Mouse (Mus musculus): Measurements from ENCODE around the gene Ggn. TPM values are rescaled to one million over a fixed set of nuclear protein-coding genes. Genes with fewer than 3 reads are reported as not detected.
"Not testable (repeated sequence)": the region's sequence is repeated elsewhere in the genome, so short reads cannot be mapped to it uniquely, and the experiment has no call there.

Gene Ggn
- polyA plus RNA-seq, 2 experiments, result 0.03 TPM; not detected in 1

DNA sequence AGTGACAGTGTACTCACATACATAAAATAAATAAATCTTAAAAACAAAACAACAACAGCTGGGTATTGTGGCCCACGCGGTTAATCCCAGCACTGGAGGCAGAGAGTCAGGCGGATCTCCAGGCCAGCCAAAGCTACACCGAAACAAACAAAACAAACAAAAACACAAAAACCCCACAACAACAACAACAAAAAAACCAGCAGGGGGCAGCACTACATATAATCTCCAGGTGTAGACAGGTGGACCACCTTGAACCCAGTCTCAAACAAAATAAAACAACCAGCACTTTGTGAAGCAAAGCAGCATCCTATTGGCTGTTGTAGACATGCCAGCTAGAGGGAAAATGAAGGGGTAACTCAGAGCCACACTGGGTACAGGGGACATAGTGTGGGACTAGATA lies 8.1 kb downstream of the Ggn start:
- ATAC-seq (ENCODE audit: insufficient read depth) (no peak), DNase-seq (ENCODE audit: low read depth in 3 of 3, low spot score in 3 of 3) (no peak)
- peaks cover 13% of the 10 kb centered on the region in 2 experiments for H3K4me1 ChIP-seq (replicated peaks; ENCODE audit: control insufficient read depth in 2 of 2, insufficient read depth in 2 of 2, low read length in 1 of 2)
- no peak overlapping the region for H3K9ac ChIP-seq (replicated peaks)
- no peaks in the 10 kb centered on the region for H3K9me3 ChIP-seq (ENCODE audit: control insufficient read depth, low read length)
- no peak overlapping the region; the same call in 1 of the 2 replicates for H3K4me2 ChIP-seq (ENCODE audit: low read depth)
- H3K4me3 ChIP-seq (ENCODE audit: insufficient read depth in 1 of 2, low read depth in 2 of 2, low read length in 2 of 2), result no peak overlapping the region
- H3K27me3 ChIP-seq (ENCODE audit: control insufficient read depth, insufficient read depth, low read length), result peaks cover 1% of the 10 kb centered on the region
- H3K27ac ChIP-seq, result no peak overlapping the region
- peaks cover 24% of the 10 kb centered on the region for H3K36me3 ChIP-seq (replicated peaks; ENCODE audit: control insufficient read depth, insufficient read depth, low read depth)
- WGBS (ENCODE audit: insufficient replicate concordance), result 81% methylated on average over 4 of the region's 4 CpGs
- TF ChIP-seq CTCF (IDR thresholded peaks at IDR 0.05; ENCODE audit: low read depth) (peak; percentile 35; the same call in 1 of the 2 replicates), EP300 (IDR thresholded peaks at IDR 0.05; ENCODE audit: low read depth) (no peak)

- peak overlapping the region; percentile 89 to 100 for H3K4me3 ChIP-seq (ENCODE audit: insufficient read depth in 1 of 2, low read depth in 2 of 2, low read length in 2 of 2)
- WGBS (ENCODE audit: insufficient replicate concordance), result 17% methylated on average over 7 of the region's 7 CpGs
- no peak for TF ChIP-seq EP300 (IDR thresholded peaks at IDR 0.05; ENCODE audit: low read depth)
- TF ChIP-seq CTCF (IDR thresholded peaks at IDR 0.05; ENCODE audit: low read depth), result no peak
- DNase-seq (ENCODE audit: low read depth in 3 of 3, low spot score in 3 of 3), result peak in 1 of 3 experiments; percentile 46
- peaks cover 20% of the 10 kb centered on the region for H3K36me3 ChIP-seq (replicated peaks; ENCODE audit: control insufficient read depth, insufficient read depth, low read depth)
- H3K9me3 ChIP-seq (ENCODE audit: control insufficient read depth, low read length), result no peaks in the 10 kb centered on the region
- H3K4me1 ChIP-seq (replicated peaks; ENCODE audit: control insufficient read depth in 2 of 2, insufficient read depth in 2 of 2, low read length in 1 of 2), result peaks cover 13% of the 10 kb centered on the region in 2 experiments
- H3K27me3 ChIP-seq (ENCODE audit: control insufficient read depth, insufficient read depth, low read length), result no peaks in the 10 kb centered on the region
- no peak for ATAC-seq (ENCODE audit: insufficient read depth)
- no peak overlapping the region; the same call in 1 of the 2 replicates for H3K27ac ChIP-seq
- peak overlapping the region; percentile 96 for H3K4me2 ChIP-seq (ENCODE audit: low read depth)
- H3K9ac ChIP-seq (replicated peaks), result peak overlapping the region; percentile 90
These were observed 9.3 kb downstream of the Ggn start for GRCm38 (mm10) chr7:29179323-29179722.

GRCm38 (mm10) chr7:29180077-29180853 lies 10.3 kb downstream of the Ggn start, which contains the start of gene Psmd8:
Psmd8 (minus strand) TSS chr7:29180701.
- peaks cover 16% of the 10 kb centered on the region for H3K36me3 ChIP-seq (replicated peaks; ENCODE audit: control insufficient read depth, insufficient read depth, low read depth)
- H3K27ac ChIP-seq, result peak within 1 kb of the TSS; percentile 40
- H3K27me3 ChIP-seq (ENCODE audit: control insufficient read depth, insufficient read depth, low read length), result no peaks in the 10 kb centered on the region
- peak; percentile 92 to 93 (median 92) for DNase-seq (ENCODE audit: low read depth in 3 of 3, low spot score in 3 of 3)
- WGBS (ENCODE audit: insufficient replicate concordance), result under 1% methylated on average over 62 of the region's 62 CpGs
- no peaks in the 10 kb centered on the region for H3K9me3 ChIP-seq (ENCODE audit: control insufficient read depth, low read length)
- TF ChIP-seq CTCF (IDR thresholded peaks at IDR 0.05; ENCODE audit: low read depth), result peak; percentile 50
- TF ChIP-seq EP300 (IDR thresholded peaks at IDR 0.05; ENCODE audit: low read depth), result no peak
- peak within 1 kb of the TSS; percentile 89 to 100 for H3K4me3 ChIP-seq (ENCODE audit: insufficient read depth in 1 of 2, low read depth in 2 of 2, low read length in 2 of 2)
- H3K4me2 ChIP-seq (ENCODE audit: low read depth), result peak within 1 kb of the TSS; percentile 96
- H3K9ac ChIP-seq (replicated peaks), result peak within 1 kb of the TSS; percentile 90
- peaks cover 13% of the 10 kb centered on the region in 2 experiments for H3K4me1 ChIP-seq (replicated peaks; ENCODE audit: control insufficient read depth in 2 of 2, insufficient read depth in 2 of 2, low read length in 1 of 2)
- ATAC-seq (ENCODE audit: insufficient read depth), result peak; percentile 91

GRCm38 (mm10) chr7:29180854-29181236 lies 10.8 kb downstream of the Ggn start:
- TF ChIP-seq CTCF (IDR thresholded peaks at IDR 0.05; ENCODE audit: low read depth) (no peak), EP300 (IDR thresholded peaks at IDR 0.05; ENCODE audit: low read depth) (no peak)
- Histone ChIP-seq H3K27ac (no peak overlapping the region), H3K4me2 (ENCODE audit: low read depth) (peak overlapping the region; percentile 96), H3K27me3 (ENCODE audit: control insufficient read depth, insufficient read depth, low read length) (no peaks in the 10 kb centered on the region), H3K9me3 (ENCODE audit: control insufficient read depth, low read length) (no peaks in the 10 kb centered on the region), H3K9ac (replicated peaks) (peak overlapping the region; percentile 44; the same call in 1 of the 2 replicates), H3K4me3 (ENCODE audit: insufficient read depth in 1 of 2, low read depth in 2 of 2, low read length in 2 of 2) (peak overlapping the region; percentile 69 to 89), H3K36me3 (replicated peaks; ENCODE audit: control insufficient read depth, insufficient read depth, low read depth) (peaks cover 10% of the 10 kb centered on the region), H3K4me1 (replicated peaks; ENCODE audit: control insufficient read depth in 2 of 2, insufficient read depth in 2 of 2, low read length in 1 of 2) (peaks cover 13% of the 10 kb centered on the region in 2 experiments)
- 38% methylated on average over 5 of the region's 5 CpGs for WGBS (ENCODE audit: insufficient replicate concordance)
- ATAC-seq (ENCODE audit: insufficient read depth), result no peak
- DNase-seq (ENCODE audit: low read depth in 3 of 3, low spot score in 3 of 3), result no peak

- not testable (repeated sequence) for DNase-seq (ENCODE audit: low read depth in 3 of 3, low spot score in 3 of 3); ATAC-seq (ENCODE audit: insufficient read depth); H3K9me3 ChIP-seq (ENCODE audit: control insufficient read depth, low read length); H3K4me2 ChIP-seq (ENCODE audit: low read depth); H3K27me3 ChIP-seq (ENCODE audit: control insufficient read depth, insufficient read depth, low read length); H3K9ac ChIP-seq (replicated peaks); H3K36me3 ChIP-seq (replicated peaks; ENCODE audit: control insufficient read depth, insufficient read depth, low read depth); H3K27ac ChIP-seq; H3K4me3 ChIP-seq (ENCODE audit: insufficient read depth in 1 of 2, low read depth in 2 of 2, low read length in 2 of 2)
- H3K4me1 ChIP-seq (replicated peaks; ENCODE audit: control insufficient read depth in 2 of 2, insufficient read depth in 2 of 2, low read length in 1 of 2), result peaks cover 13% of the 10 kb centered on the region in 2 experiments
- WGBS (ENCODE audit: insufficient replicate concordance), result 69% methylated on average over 4 of the region's 4 CpGs
These were observed 11.3 kb downstream of the Ggn start for GRCm38 (mm10) chr7:29181323-29181722.

GRCm38 (mm10) chr7:29194230-29194629 lies 24.2 kb downstream of the Ggn start:
- H3K36me3 ChIP-seq (replicated peaks; ENCODE audit: control insufficient read depth, insufficient read depth, low read depth); H3K27me3 ChIP-seq (ENCODE audit: control insufficient read depth, insufficient read depth, low read length); H3K9ac ChIP-seq (replicated peaks); H3K27ac ChIP-seq; ATAC-seq (ENCODE audit: insufficient read depth); H3K4me2 ChIP-seq (ENCODE audit: low read depth); H3K9me3 ChIP-seq (ENCODE audit: control insufficient read depth, low read length); H3K4me1 ChIP-seq (replicated peaks; ENCODE audit: control insufficient read depth in 2 of 2, insufficient read depth in 2 of 2, low read length in 1 of 2); H3K4me3 ChIP-seq (ENCODE audit: insufficient read depth in 1 of 2, low read depth in 2 of 2, low read length in 2 of 2); DNase-seq (ENCODE audit: low read depth in 3 of 3, low spot score in 3 of 3): not testable (repeated sequence)
- 88% methylated on average over 1 of the region's 1 CpGs for WGBS (ENCODE audit: insufficient replicate concordance)

All from liver, embryonic 14.5 days (tissue).